Mouse (Mus musculus) testis, adult 2 months (tissue): Measurements from ENCODE around the gene Lrmda. TPM values are rescaled to one million over a fixed set of nuclear protein-coding genes. Genes with fewer than 3 reads are reported as not detected.

Source experiments
- H3K27ac ChIP-seq: fragments of 200-500 bp; 2 replicates; pipeline ENCODE4 v1.5.1; 2012; ENCODE audit warnings: low read depth, low read length; ENCODE audit not compliant: control insufficient read depth, insufficient read depth
- H3K27me3 ChIP-seq: fragments of 200-500 bp; 2 replicates; pipeline ENCODE4 v1.6.1; 2012; ENCODE audit warnings: mild to moderate bottlenecking, low read length, moderate library complexity; ENCODE audit not compliant: control insufficient read depth, insufficient read depth
- H3K36me3 ChIP-seq: fragments of 200-500 bp; 2 replicates; pipeline ENCODE4 v1.6.1; 2012; ENCODE audit warnings: mild to moderate bottlenecking, low read length; ENCODE audit not compliant: control insufficient read depth, insufficient read depth
- H3K4me1 ChIP-seq: fragments of 200-500 bp; 2 replicates; pipeline ENCODE4 v1.6.1; 2012; ENCODE audit warnings: low read length; ENCODE audit not compliant: control insufficient read depth, insufficient read depth
- H3K4me3 ChIP-seq: fragments of 200-500 bp; 2 replicates; pipeline ENCODE4 v1.5.1; 2012; ENCODE audit warnings: low read depth, mild to moderate bottlenecking, low read length, moderate library complexity, mixed read lengths; ENCODE audit not compliant: control insufficient read depth
- CTCF ChIP-seq: fragments of 200-500 bp; IDR thresholded peaks from 2 replicates; pipeline ENCODE4 v1.5.1; 2012; ENCODE audit warnings: low read depth, mild to moderate bottlenecking, inconsistent platforms, low read length, moderate library complexity; ENCODE audit not compliant: control insufficient read depth, insufficient read depth, insufficient replicate concordance
- POLR2A ChIP-seq: fragments of 200-500 bp; IDR thresholded peaks from 2 replicates; pipeline ENCODE4 v1.6.1; 2012; ENCODE audit warnings: low read depth, mild to moderate bottlenecking, inconsistent platforms, low read length, moderate library complexity; ENCODE audit not compliant: control insufficient read depth
- polyA plus RNA-seq: library from polyadenylated mRNA; depleted of rRNA; stranded (reverse); fragments of >200 nt; gene quantifications from 2 replicates; pipeline ENCODE4 v1.2.3, GENCODE M21; 2012

The Lrmda gene
- polyA plus RNA-seq, 1 experiment: 2.1 TPM

DNA sequence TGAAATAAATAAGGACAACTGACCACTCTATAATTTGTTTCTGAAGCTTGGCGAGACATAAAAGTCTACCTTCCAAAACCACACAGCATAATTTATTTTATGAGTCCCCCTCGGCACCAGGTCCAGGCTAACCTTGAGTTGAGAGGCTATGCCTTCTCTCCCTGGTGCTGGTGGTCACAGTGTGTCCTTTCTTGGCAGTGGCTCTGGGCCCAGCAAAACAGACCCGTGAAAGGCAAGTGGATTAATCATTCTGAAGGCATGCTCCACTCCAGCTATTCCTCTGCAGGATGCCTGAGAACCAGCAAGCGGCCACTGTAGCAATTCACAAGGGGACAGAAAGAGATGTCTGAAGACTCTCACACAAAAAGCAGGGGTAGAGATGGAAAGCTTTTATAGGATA is 887.2 kb downstream of the Lrmda start:
- no peak for TF ChIP-seq POLR2A
- no peak for TF ChIP-seq CTCF
- Histone ChIP-seq H3K4me3 (no peak overlapping the region), H3K36me3 (no peaks in the 10 kb centered on the region), H3K4me1 (no peaks in the 10 kb centered on the region), H3K27ac (no peak overlapping the region), H3K27me3 (no peaks in the 10 kb centered on the region)

- Histone ChIP-seq H3K27ac (no peak overlapping the region), H3K4me1 (no peaks in the 10 kb centered on the region), H3K27me3 (no peaks in the 10 kb centered on the region), H3K36me3 (no peaks in the 10 kb centered on the region), H3K4me3 (no peak overlapping the region)
- TF ChIP-seq POLR2A: no peak
- TF ChIP-seq CTCF: no peak
These were observed 887.7 kb downstream of the Lrmda start for GRCm38 (mm10) chr14:22907221-22907620.

DNA sequence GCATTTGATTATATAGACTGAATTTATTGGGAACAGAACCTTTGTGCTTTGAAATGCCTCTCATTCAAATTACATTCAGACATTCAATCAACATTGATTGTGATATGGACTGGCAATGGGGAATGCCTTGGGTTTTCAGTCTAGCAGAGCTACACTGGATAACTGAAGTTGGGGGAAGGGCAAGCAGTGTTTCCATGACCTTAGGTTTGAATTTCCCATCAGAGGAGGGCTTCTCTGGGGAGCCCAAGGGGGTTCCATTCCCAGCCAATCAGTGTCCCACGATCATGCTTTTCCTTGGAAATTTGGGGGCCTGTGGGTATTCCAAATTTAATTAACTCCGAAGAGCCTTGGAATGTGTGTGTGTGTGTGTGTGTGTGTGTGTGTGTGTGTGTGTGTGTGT is 888.5 kb downstream of the Lrmda start:
- Histone ChIP-seq H3K27ac (no peak overlapping the region), H3K4me3 (no peak overlapping the region), H3K27me3 (no peaks in the 10 kb centered on the region), H3K4me1 (no peaks in the 10 kb centered on the region), H3K36me3 (no peaks in the 10 kb centered on the region)
- TF ChIP-seq POLR2A (no peak), CTCF (no peak)

- no peak overlapping the region for H3K4me3 ChIP-seq
- H3K27me3 ChIP-seq: no peaks in the 10 kb centered on the region
- no peak for TF ChIP-seq POLR2A
- TF ChIP-seq CTCF: no peak
- no peaks in the 10 kb centered on the region for H3K4me1 ChIP-seq
- H3K27ac ChIP-seq: no peak overlapping the region
- no peaks in the 10 kb centered on the region for H3K36me3 ChIP-seq
These were observed 896.0 kb downstream of the Lrmda start for GRCm38 (mm10) chr14:22915463-22915862.

GRCm38 (mm10) chr14:22918499-22918898 is 899.0 kb downstream of the Lrmda start:
- Histone ChIP-seq H3K4me1 (no peaks in the 10 kb centered on the region), H3K36me3 (no peaks in the 10 kb centered on the region), H3K27me3 (no peaks in the 10 kb centered on the region), H3K4me3 (no peak overlapping the region), H3K27ac (no peak overlapping the region)
- TF ChIP-seq CTCF (no peak), POLR2A (no peak)

DNA sequence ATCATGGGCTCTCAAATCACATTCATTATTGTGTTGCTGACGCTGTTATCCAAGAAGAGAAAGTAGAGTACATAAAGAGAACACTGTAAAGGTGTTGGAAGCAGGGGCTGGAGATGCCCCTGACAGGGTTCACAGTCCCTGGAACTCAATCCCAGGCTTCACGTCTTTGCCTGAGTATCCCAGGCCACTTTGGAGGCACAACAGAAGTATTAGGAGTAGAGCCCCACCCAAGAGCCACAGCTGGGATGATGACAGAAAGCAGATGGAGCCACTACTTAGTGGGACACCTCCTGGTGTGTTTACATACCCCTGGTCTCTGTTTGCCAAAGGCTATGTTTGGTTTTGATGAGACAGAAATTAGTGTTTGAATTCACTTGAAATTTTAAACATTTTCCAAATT is 899.4 kb downstream of the Lrmda start:
- Histone ChIP-seq H3K27me3 (no peaks in the 10 kb centered on the region), H3K36me3 (no peaks in the 10 kb centered on the region), H3K27ac (no peak overlapping the region), H3K4me3 (no peak overlapping the region), H3K4me1 (no peaks in the 10 kb centered on the region)
- no peak for TF ChIP-seq CTCF
- TF ChIP-seq POLR2A: no peak

DNA sequence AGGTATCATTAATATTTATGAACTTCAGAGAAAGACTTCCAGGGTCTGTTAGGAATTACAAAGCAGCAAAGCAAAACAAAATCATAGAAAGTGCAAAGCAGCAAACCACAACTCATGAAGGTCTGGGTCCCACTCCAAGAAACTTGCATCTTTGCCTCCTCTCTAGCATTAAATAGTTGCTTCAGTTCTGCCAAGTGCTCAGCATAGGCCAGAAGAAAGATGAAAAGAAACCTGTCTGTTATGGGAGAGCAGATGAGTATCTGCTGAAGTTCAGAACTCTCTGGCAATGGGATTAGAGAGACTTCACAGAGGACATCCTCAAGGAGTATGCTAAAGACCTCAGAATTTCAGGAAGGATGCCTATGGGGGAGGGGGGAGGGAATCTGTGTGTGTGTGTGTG is 901.6 kb downstream of the Lrmda start:
- H3K4me1 ChIP-seq: no peaks in the 10 kb centered on the region
- no peak overlapping the region for H3K4me3 ChIP-seq
- H3K27me3 ChIP-seq: no peaks in the 10 kb centered on the region
- no peaks in the 10 kb centered on the region for H3K36me3 ChIP-seq
- TF ChIP-seq CTCF: no peak
- no peak for TF ChIP-seq POLR2A
- no peak overlapping the region for H3K27ac ChIP-seq

DNA sequence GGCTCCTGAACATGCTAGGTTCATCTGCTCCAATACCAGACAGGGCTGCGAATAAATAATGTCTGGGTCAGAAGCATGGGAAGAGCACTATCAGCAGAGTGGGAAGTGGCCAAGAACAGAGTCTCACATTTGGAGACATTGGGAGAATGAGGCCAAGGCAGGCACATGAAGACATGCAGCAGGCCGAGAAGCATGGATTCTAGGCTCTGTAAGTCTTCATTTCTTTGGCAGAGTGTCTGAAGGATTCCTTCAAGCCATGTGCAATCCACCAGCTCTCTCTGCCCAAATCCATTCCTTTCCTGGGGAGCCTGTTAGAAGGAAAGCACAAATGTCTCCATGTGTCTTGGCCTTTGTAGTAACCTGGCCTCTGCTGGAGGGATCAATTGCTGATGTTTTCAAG is 902.3 kb downstream of the Lrmda start:
- TF ChIP-seq POLR2A (no peak), CTCF (no peak)
- Histone ChIP-seq H3K4me3 (no peak overlapping the region), H3K27ac (no peak overlapping the region), H3K27me3 (no peaks in the 10 kb centered on the region), H3K36me3 (no peaks in the 10 kb centered on the region), H3K4me1 (no peaks in the 10 kb centered on the region)
